Mouse (Mus musculus) embryonic fibroblast, embryonic 13.5 days (primary cell): ENCODE results near the gene Gm45521.

Source experiments
- CTCF ChIP-seq: IDR thresholded peaks from 2 replicates; pipeline ENCODE4 v1.5.1; 2011; ENCODE audit warnings: mild to moderate bottlenecking, control low read depth, low read length, moderate library complexity, borderline replicate concordance; ENCODE audit not compliant: insufficient read depth
- POLR2A ChIP-seq: IDR thresholded peaks from 2 replicates; pipeline ENCODE4 v1.6.1; 2011; ENCODE audit warnings: low read depth, mild to moderate bottlenecking, control low read depth, low read length, moderate library complexity

- no peak for TF ChIP-seq CTCF
- TF ChIP-seq POLR2A: no peak
These were observed 24.1 kb downstream of the Gm45521 start for GRCm38 (mm10) chr14:7981226-7981625.
